Mouse (Mus musculus) kidney, adult 2 months (tissue): ENCODE measurements at regions not wholly inside any gene's neighbourhood (a gene's known extent, or its start where the extent isn't known, plus 50 kb on each side); places are given as distances from the start of the nearest gene placed in this dataset.
A peak's percentile ranks its signal among the peaks of the same experiment; 100 is the strongest.

Source experiments
- DNase-seq: peaks from one replicate; pipeline ENCODE4 v3.0.0; 2021
- H3K27ac ChIP-seq: fragments of 200-500 bp; 2 replicates; pipeline ENCODE4 v1.5.1; 2012; ENCODE audit warnings: low read depth, low read length, control low read depth, inconsistent platforms; ENCODE audit not compliant: insufficient read depth
- H3K27me3 ChIP-seq: fragments of 200-500 bp; replicated peaks from 2 replicates; pipeline ENCODE4 v1.6.1; 2012; ENCODE audit warnings: mild to moderate bottlenecking, moderate library complexity, low read length, inconsistent platforms; ENCODE audit not compliant: control insufficient read depth, insufficient read depth
- H3K36me3 ChIP-seq: fragments of 200-500 bp; 2 replicates; pipeline ENCODE4 v1.6.1; 2012; ENCODE audit warnings: mild to moderate bottlenecking, moderate library complexity, low read length, inconsistent platforms; ENCODE audit not compliant: control insufficient read depth, insufficient read depth
- H3K4me1 ChIP-seq: fragments of 200-500 bp; 2 replicates; pipeline ENCODE4 v1.6.1; 2011; ENCODE audit warnings: low read length; ENCODE audit not compliant: control insufficient read depth, insufficient read depth
- H3K4me3 ChIP-seq: fragments of 200-500 bp; 2 replicates; pipeline ENCODE4 v1.5.1; 2011; ENCODE audit warnings: mild to moderate bottlenecking, low read depth, low read length, control low read depth; ENCODE audit not compliant: insufficient read depth
- CTCF ChIP-seq: fragments of 200-500 bp; conservative IDR thresholded peaks from 2 replicates; pipeline ENCODE4 v1.5.1; 2011; ENCODE audit warnings: low read depth, mild to moderate bottlenecking, control low read depth, low read length, moderate library complexity, mixed read lengths; ENCODE audit not compliant: insufficient read depth, insufficient read length
- POLR2A ChIP-seq: fragments of 200-500 bp; IDR thresholded peaks from one replicate; pipeline ENCODE4 v1.6.1; 2011; ENCODE audit warnings: low read depth, low read length, control low read depth
- WGBS: fragments of 180-500 bp; shearing (Covaris S2); methylation state at CpG from one replicate; pipeline ENCODE4 v1.1.7; 2018; 5-methylcytosine and 5-hydroxymethylcytosine counted together

DNA sequence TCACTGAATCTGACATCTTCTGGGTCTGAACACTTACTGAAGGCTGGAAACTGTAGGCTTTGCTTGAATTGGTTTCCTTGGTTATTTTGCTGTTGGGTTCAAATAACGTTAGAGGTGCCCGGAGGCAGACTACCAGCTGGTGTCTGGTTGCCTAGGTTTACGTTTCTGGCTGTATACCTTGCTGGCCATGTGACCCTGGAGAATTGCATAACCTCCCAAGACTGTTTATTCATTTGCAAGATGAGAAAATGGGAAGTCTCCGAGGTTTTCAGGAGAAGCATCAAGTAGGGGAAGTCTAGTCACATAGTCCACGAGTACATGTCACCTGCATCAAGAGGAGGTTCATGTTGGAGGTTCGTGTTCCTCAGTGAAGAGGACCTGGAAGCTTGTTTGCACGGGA lies 69.6 kb upstream of the Mef2a start:
- WGBS = 73% methylated on average over 7 of the region's 7 CpGs
- TF ChIP-seq POLR2A (no peak), CTCF (no peak)
- Histone ChIP-seq H3K27ac (no peak overlapping the region), H3K4me1 (peaks cover 6% of the 10 kb centered on the region; the same call in 1 of the 2 replicates), H3K27me3 (no peaks in the 10 kb centered on the region), H3K4me3 (no peak overlapping the region), H3K36me3 (no peaks in the 10 kb centered on the region)
- DNase-seq = no peak

DNA sequence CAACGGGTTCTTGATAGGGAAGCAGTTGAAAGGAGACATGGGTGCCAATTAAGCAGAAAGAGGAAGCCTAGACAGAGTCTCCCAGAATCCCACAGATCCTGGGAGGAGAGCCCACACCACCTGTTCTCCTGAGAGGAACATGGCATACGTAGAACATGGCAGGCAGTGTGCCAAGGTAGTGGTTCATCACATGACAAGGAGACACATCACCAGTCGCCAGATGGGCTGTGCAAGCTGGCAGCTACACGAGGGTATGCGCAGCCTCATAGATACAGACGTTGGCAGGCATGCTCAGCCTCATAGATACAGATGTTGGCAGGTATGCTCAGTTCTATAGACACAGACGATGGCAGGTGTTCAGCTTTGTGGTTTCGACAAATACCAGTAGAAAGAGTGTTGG lies 68.1 kb upstream of the Mef2a start:
- H3K36me3 ChIP-seq = no peaks in the 10 kb centered on the region
- H3K4me1 ChIP-seq = peaks cover 9% of the 10 kb centered on the region; the same call in 1 of the 2 replicates
- H3K4me3 ChIP-seq = no peak overlapping the region
- WGBS = 92% methylated on average over 8 of the region's 8 CpGs
- DNase-seq = no peak
- no peak for TF ChIP-seq CTCF
- TF ChIP-seq POLR2A = no peak
- no peaks in the 10 kb centered on the region for H3K27me3 ChIP-seq
- no peak overlapping the region for H3K27ac ChIP-seq

DNA sequence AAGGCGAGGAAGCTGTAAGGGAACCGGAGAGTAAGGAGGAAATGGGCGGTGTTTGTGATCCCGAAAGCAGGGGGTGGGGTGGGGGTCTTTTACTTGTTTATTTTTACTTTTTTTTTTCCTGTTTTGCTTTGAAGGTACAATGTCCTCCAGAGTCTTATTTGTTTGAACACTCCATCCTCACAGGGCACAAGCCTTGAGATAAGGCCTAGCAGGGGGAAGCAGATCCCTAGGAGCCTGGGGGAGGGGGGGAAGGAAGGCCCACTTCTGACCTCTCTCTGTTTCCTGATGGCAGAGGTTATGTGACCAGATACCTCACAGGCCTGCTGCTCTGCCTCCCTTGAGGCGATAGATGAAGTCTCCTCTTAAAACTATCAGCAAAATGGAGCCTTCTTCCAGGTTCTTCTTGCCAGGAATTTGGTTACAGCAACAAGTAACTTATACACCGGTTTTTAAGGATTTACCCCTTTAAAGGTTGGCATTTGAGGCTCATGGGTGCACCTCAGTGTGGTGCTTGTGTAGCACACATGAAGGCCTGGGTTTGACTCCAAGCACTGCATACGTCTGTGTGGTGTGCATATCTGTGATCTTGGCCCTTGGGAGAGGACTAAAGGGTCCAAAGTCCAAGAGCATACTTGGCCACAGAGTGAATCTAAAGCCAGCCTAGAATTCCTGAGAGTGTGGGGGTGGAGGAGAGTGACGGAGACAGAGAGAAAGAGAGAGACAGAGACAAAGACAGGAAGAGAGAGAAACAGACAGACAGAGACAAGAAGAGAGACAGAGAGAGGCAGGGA lies 64.8 kb upstream of the Mef2a start:
- WGBS = 59% methylated on average over 8 of the region's 8 CpGs
- H3K27me3 ChIP-seq = no peaks in the 10 kb centered on the region

DNA sequence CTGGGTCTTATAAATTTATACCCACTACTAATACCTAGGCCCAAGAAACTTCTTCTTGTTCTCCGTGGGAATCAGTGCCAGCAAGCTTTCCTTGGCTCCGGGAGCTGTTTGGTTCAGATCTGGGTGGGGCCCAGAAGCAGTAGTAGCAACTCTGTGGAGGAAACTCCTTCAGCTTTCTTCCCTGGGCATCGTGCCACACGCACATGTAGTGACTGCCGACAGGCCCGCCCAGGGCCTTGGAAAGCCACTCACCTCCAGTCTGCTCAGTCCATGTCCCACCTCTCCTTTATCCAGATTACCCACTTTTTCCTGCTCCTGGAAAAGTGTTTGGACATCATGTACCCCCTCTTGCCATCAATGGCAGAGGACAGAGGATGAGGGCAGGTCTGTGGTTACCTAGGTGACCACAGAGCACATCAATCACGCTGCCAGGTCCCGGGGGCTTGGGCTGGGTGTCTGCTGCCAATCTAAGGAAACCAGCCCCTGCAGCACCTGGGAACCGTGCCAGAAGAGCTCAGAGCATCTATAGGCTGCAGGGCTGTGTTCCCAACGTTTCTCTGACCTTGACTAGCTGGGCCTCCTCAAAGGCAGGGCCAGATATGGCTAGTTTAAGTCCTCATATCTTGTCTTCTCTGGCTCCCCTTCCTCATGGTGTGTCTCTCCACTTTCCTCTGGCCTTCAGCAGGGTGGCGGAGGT lies 63.1 kb upstream of the Mef2a start:
- Histone ChIP-seq H3K4me1 (peaks cover 9% of the 10 kb centered on the region; the same call in 1 of the 2 replicates), H3K27ac (no peak overlapping the region), H3K27me3 (no peaks in the 10 kb centered on the region), H3K36me3 (no peaks in the 10 kb centered on the region), H3K4me3 (no peak overlapping the region)
- peak; percentile 66 for DNase-seq
- TF ChIP-seq CTCF (no peak), POLR2A (no peak)
- 63% methylated on average over 11 of the region's 11 CpGs for WGBS

More for the DNA sequence above, 64.8 kb upstream of the Mef2a start:
- DNase-seq = peak; percentile 67
- H3K4me1 ChIP-seq = peaks cover 9% of the 10 kb centered on the region; the same call in 1 of the 2 replicates
- no peak overlapping the region for H3K27ac ChIP-seq
- no peaks in the 10 kb centered on the region for H3K36me3 ChIP-seq
- H3K4me3 ChIP-seq = no peak overlapping the region
- TF ChIP-seq POLR2A = no peak
- TF ChIP-seq CTCF = no peak

DNA sequence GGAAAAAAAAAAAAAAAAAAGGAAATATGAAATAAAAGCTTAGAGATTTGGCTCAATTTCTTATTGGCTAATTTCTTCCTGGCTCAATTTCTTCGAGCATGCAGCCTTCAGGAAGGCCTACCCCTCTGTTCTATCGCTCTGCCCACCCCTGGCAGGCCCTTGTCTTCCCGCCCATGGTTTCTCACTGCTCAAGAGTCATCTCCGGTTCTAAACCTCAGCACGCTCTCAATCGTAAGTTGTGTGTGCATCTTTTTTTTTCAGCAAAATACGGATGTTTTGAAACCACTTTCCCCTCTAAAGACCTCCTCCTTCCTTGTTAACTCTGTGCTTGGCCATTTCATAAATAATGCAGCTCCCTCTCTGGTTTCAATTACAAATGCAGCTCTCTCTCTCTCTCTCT lies 58.3 kb upstream of the Mef2a start:
- no peak for DNase-seq
- 83% methylated on average over 7 of the region's 7 CpGs for WGBS

DNA sequence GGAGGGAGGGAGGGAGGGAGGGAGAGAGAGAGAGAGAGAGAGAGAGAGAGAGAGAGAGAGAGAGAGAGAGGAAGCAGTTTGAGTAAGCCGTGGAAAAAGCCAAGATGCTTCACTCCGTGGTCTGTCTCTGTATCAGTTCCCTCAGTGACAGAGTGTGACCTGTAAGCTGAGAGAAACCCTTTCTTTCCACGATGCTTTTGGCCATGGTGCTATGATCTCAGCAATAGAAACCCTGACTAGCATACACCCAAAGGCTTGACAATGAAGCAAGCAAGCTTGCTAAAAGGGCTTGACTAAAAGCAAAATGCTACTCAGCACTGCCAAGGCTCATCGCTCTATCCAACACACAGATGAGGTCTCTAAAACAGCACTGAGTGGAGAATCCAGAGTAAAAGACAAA lies 57.4 kb upstream of the Mef2a start:
- Histone ChIP-seq H3K36me3 (no peaks in the 10 kb centered on the region), H3K27ac (no peak overlapping the region), H3K4me3 (no peak overlapping the region), H3K4me1 (no peaks in the 10 kb centered on the region), H3K27me3 (no peaks in the 10 kb centered on the region)
- 79% methylated on average over 4 of the region's 4 CpGs for WGBS
- DNase-seq = no peak
- no peak for TF ChIP-seq CTCF
- no peak for TF ChIP-seq POLR2A

More for the DNA sequence above, 58.3 kb upstream of the Mef2a start:
- TF ChIP-seq CTCF (no peak), POLR2A (no peak)
- Histone ChIP-seq H3K36me3 (no peaks in the 10 kb centered on the region), H3K4me3 (no peak overlapping the region), H3K27me3 (no peaks in the 10 kb centered on the region), H3K4me1 (no peaks in the 10 kb centered on the region), H3K27ac (no peak overlapping the region)
